Mouse (Mus musculus) olfactory bulb, adult 2 months (tissue): Measurements from ENCODE around the gene Hrc.

Source experiments
- CTCF ChIP-seq: fragments of 200-500 bp; IDR thresholded peaks from 2 replicates; pipeline ENCODE4 v1.5.1; 2012; ENCODE audit warnings: low read depth, mild to moderate bottlenecking, low read length, moderate library complexity; ENCODE audit not compliant: insufficient read depth
- POLR2A ChIP-seq: fragments of 200-500 bp; IDR thresholded peaks from 2 replicates; pipeline ENCODE4 v1.6.1; 2012; ENCODE audit warnings: mild to moderate bottlenecking, low read depth, low read length, moderate library complexity; ENCODE audit not compliant: insufficient read depth

DNA sequence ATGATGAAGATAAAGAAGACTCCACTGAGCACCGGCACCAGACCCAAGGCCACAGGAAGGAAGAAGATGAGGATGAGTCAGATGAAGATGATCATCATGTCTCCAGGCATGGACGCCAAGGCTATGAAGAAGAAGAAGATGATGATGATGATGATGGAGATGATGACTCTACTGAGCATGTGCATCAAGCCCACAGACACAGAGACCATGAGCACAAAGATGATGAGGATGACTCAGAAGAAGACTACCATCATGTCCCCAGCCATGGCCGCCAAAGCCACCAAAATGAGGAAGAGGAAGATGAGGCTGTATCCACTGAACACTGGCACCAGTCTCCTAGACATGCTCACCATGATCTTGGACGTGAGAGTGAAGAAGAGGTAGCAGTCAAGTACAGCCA is 1.2 kb downstream of the Hrc start:
- TF ChIP-seq CTCF = no peak
- TF ChIP-seq POLR2A = no peak
